Mouse (Mus musculus): ENCODE data around the gene Tle3. TPM values are rescaled to one million over a fixed set of nuclear protein-coding genes. Genes with fewer than 3 reads are reported as not detected.

Gene Tle3
- total and polyA plus RNA-seq, 3 experiments, result 29.7 to 162 (median 131) TPM

GRCm38 (mm10) chr9:61360727-61361631 is 11.2 kb upstream of the Tle3 start:
- peaks cover 52% of the 10 kb centered on the region for H3K27me3 ChIP-seq (ENCODE audit: insufficient read depth, low read length)
- H3K9me3 ChIP-seq (replicated peaks), result no peaks in the 10 kb centered on the region
- H3K4me3 ChIP-seq (ENCODE audit: low read depth, low read length), result no peak overlapping the region
- H3K36me3 ChIP-seq (replicated peaks), result no peaks in the 10 kb centered on the region
- no peak for ATAC-seq (ENCODE audit: extremely low read depth, insufficient number of reproducible peaks, low FRiP score, poor library complexity, severe bottlenecking)
- H3K4me1 ChIP-seq (ENCODE audit: insufficient read depth, low read depth, low read length), result no peaks in the 10 kb centered on the region
- DNase-seq (ENCODE audit: low spot score), result no peak
- TF ChIP-seq POLR2AphosphoS5 (IDR thresholded peaks at IDR 0.05; ENCODE audit: insufficient replicate concordance, low read depth, low read length), result no peak

- no peak overlapping the region for H3K4me3 ChIP-seq (ENCODE audit: low read depth, low read length)
- ATAC-seq (ENCODE audit: extremely low read depth, insufficient number of reproducible peaks, low FRiP score, poor library complexity, severe bottlenecking), result no peak
- DNase-seq (ENCODE audit: low spot score), result no peak
- no peaks in the 10 kb centered on the region for H3K9me3 ChIP-seq (replicated peaks)
- peaks cover 66% of the 10 kb centered on the region for H3K27me3 ChIP-seq (ENCODE audit: insufficient read depth, low read length)
- no peaks in the 10 kb centered on the region for H3K36me3 ChIP-seq (replicated peaks)
- no peak for TF ChIP-seq CTCF (IDR thresholded peaks at IDR 0.05; ENCODE audit: low read depth, low read length)
- TF ChIP-seq GATA2 (IDR thresholded peaks at IDR 0.05; ENCODE audit: borderline replicate concordance, low read depth, low read length), result no peak
- TF ChIP-seq TAL1 (conservative IDR thresholded peaks at IDR 0.05; ENCODE audit: low read depth, low read length), result no peak
- no peak for TF ChIP-seq GATA1 (IDR thresholded peaks at IDR 0.05; ENCODE audit: borderline replicate concordance, low read length)
- no peak for TF ChIP-seq POLR2AphosphoS5 (IDR thresholded peaks at IDR 0.05; ENCODE audit: insufficient replicate concordance, low read depth, low read length)
- no peaks in the 10 kb centered on the region for H3K4me1 ChIP-seq (ENCODE audit: insufficient read depth, low read depth, low read length)
Observed at GRCm38 (mm10) chr9:61363194-61363593, 9.0 kb upstream of the Tle3 start.

GRCm38 (mm10) chr9:61366108-61366507 is 6.1 kb upstream of the Tle3 start:
- no peak overlapping the region for H3K4me3 ChIP-seq (ENCODE audit: low read depth, low read length)
- ATAC-seq (ENCODE audit: extremely low read depth, insufficient number of reproducible peaks, low FRiP score, poor library complexity, severe bottlenecking) (no peak), DNase-seq (ENCODE audit: low spot score) (no peak)
- no peaks in the 10 kb centered on the region for H3K36me3 ChIP-seq (replicated peaks)
- TF ChIP-seq CTCF (IDR thresholded peaks at IDR 0.05; ENCODE audit: low read depth, low read length) (no peak), TAL1 (conservative IDR thresholded peaks at IDR 0.05; ENCODE audit: low read depth, low read length) (no peak), POLR2AphosphoS5 (IDR thresholded peaks at IDR 0.05; ENCODE audit: insufficient replicate concordance, low read depth, low read length) (no peak), GATA1 (IDR thresholded peaks at IDR 0.05; ENCODE audit: borderline replicate concordance, low read length) (no peak), GATA2 (IDR thresholded peaks at IDR 0.05; ENCODE audit: borderline replicate concordance, low read depth, low read length) (no peak)
- peaks cover 3% of the 10 kb centered on the region for H3K9me3 ChIP-seq (replicated peaks)
- H3K27me3 ChIP-seq (ENCODE audit: insufficient read depth, low read length), result peaks cover 68% of the 10 kb centered on the region
- peaks cover 9% of the 10 kb centered on the region for H3K4me1 ChIP-seq (ENCODE audit: insufficient read depth, low read depth, low read length)

GRCm38 (mm10) chr9:61367156-61367555 is 5.0 kb upstream of the Tle3 start:
- TF ChIP-seq POLR2AphosphoS5 (IDR thresholded peaks at IDR 0.05; ENCODE audit: insufficient replicate concordance, low read depth, low read length) (no peak), CTCF (IDR thresholded peaks at IDR 0.05; ENCODE audit: low read depth, low read length) (no peak), GATA2 (IDR thresholded peaks at IDR 0.05; ENCODE audit: borderline replicate concordance, low read depth, low read length) (no peak), TAL1 (conservative IDR thresholded peaks at IDR 0.05; ENCODE audit: low read depth, low read length) (no peak), GATA1 (IDR thresholded peaks at IDR 0.05; ENCODE audit: borderline replicate concordance, low read length) (no peak)
- Histone ChIP-seq H3K36me3 (replicated peaks) (no peaks in the 10 kb centered on the region), H3K27me3 (ENCODE audit: insufficient read depth, low read length) (peaks cover 59% of the 10 kb centered on the region), H3K9me3 (replicated peaks) (peaks cover 4% of the 10 kb centered on the region), H3K4me3 (ENCODE audit: low read depth, low read length) (no peak overlapping the region), H3K4me1 (ENCODE audit: insufficient read depth, low read depth, low read length) (peaks cover 9% of the 10 kb centered on the region)
- ATAC-seq (ENCODE audit: extremely low read depth, insufficient number of reproducible peaks, low FRiP score, poor library complexity, severe bottlenecking) (no peak), DNase-seq (ENCODE audit: low spot score) (no peak)

GRCm38 (mm10) chr9:61367857-61368566 is 4.2 kb upstream of the Tle3 start:
- H3K27me3 ChIP-seq (ENCODE audit: insufficient read depth, low read length), result peaks cover 52% of the 10 kb centered on the region
- ATAC-seq (ENCODE audit: extremely low read depth, insufficient number of reproducible peaks, low FRiP score, poor library complexity, severe bottlenecking) (no peak), DNase-seq (ENCODE audit: low spot score) (no peak)
- peaks cover 9% of the 10 kb centered on the region for H3K9me3 ChIP-seq (replicated peaks)
- H3K36me3 ChIP-seq (replicated peaks), result no peaks in the 10 kb centered on the region
- H3K4me3 ChIP-seq (ENCODE audit: low read depth, low read length), result no peak overlapping the region
- TF ChIP-seq CTCF (IDR thresholded peaks at IDR 0.05; ENCODE audit: low read depth, low read length), result no peak
- TF ChIP-seq GATA2 (IDR thresholded peaks at IDR 0.05; ENCODE audit: borderline replicate concordance, low read depth, low read length), result no peak
- no peak for TF ChIP-seq GATA1 (IDR thresholded peaks at IDR 0.05; ENCODE audit: borderline replicate concordance, low read length)
- TF ChIP-seq POLR2AphosphoS5 (IDR thresholded peaks at IDR 0.05; ENCODE audit: insufficient replicate concordance, low read depth, low read length), result no peak
- peaks cover 9% of the 10 kb centered on the region for H3K4me1 ChIP-seq (ENCODE audit: insufficient read depth, low read depth, low read length)

GRCm38 (mm10) chr9:61368567-61369240 is 3.5 kb upstream of the Tle3 start:
- Histone ChIP-seq H3K36me3 (replicated peaks) (no peaks in the 10 kb centered on the region), H3K4me3 (ENCODE audit: low read depth, low read length) (no peak overlapping the region), H3K9me3 (replicated peaks) (peaks cover 9% of the 10 kb centered on the region), H3K27me3 (ENCODE audit: insufficient read depth, low read length) (peaks cover 45% of the 10 kb centered on the region), H3K4me1 (ENCODE audit: insufficient read depth, low read depth, low read length) (peaks cover 9% of the 10 kb centered on the region)
- ATAC-seq (ENCODE audit: extremely low read depth, insufficient number of reproducible peaks, low FRiP score, poor library complexity, severe bottlenecking) (no peak), DNase-seq (ENCODE audit: low spot score) (no peak)
- TF ChIP-seq POLR2AphosphoS5 (IDR thresholded peaks at IDR 0.05; ENCODE audit: insufficient replicate concordance, low read depth, low read length), result no peak
- no peak for TF ChIP-seq GATA1 (IDR thresholded peaks at IDR 0.05; ENCODE audit: borderline replicate concordance, low read length)
- TF ChIP-seq GATA2 (IDR thresholded peaks at IDR 0.05; ENCODE audit: borderline replicate concordance, low read depth, low read length), result no peak
- TF ChIP-seq TAL1 (conservative IDR thresholded peaks at IDR 0.05; ENCODE audit: low read depth, low read length), result no peak
- no peak for TF ChIP-seq CTCF (IDR thresholded peaks at IDR 0.05; ENCODE audit: low read depth, low read length)

Data from G1E (cell line).